Mouse (Mus musculus) midbrain, postnatal 0 days (tissue): ENCODE data around the gene Vwce. TPM values are rescaled to one million over a fixed set of nuclear protein-coding genes. Genes with fewer than 3 reads are reported as not detected.

Source experiments
- ATAC-seq: fragments of 200-750 bp; cut with Nextera tagmentation; 2 replicates; pipeline ENCODE4 v1.8.0; 2017; ENCODE audit warnings: moderate number of reproducible peaks, mild to moderate bottlenecking, moderate TSS enrichment, moderate library complexity; ENCODE audit not compliant: low FRiP score
- DNase-seq: peaks from one replicate; pipeline ENCODE4 v3.0.0-alpha.2; 2015; ENCODE audit warnings: low spot score
- H3K27ac ChIP-seq: fragments of 300-500 bp; sonication (generic); 2 replicates; pipeline ENCODE4 v1.5.1; 2014; ENCODE audit warnings: low read depth, mild to moderate bottlenecking, low read length, mixed read lengths
- H3K27me3 ChIP-seq: fragments of 300-500 bp; sonication (generic); 2 replicates; pipeline ENCODE4 v1.6.1; 2014; ENCODE audit warnings: low read length, control low read depth, mixed read lengths; ENCODE audit not compliant: insufficient read depth
- H3K36me3 ChIP-seq: fragments of 300-500 bp; sonication (generic); 2 replicates; pipeline ENCODE4 v1.6.1; 2014; ENCODE audit warnings: low read length, control low read depth, mixed read lengths; ENCODE audit not compliant: insufficient read depth
- H3K4me1 ChIP-seq: fragments of 300-500 bp; sonication (generic); 2 replicates; pipeline ENCODE4 v1.6.1; 2014; ENCODE audit warnings: mild to moderate bottlenecking, control low read depth, antibody characterized with exemption, low read length, mixed read lengths; ENCODE audit not compliant: insufficient read depth
- H3K4me2 ChIP-seq: fragments of 300-500 bp; sonication (generic); 2 replicates; pipeline ENCODE4 v1.6.1; 2014; ENCODE audit warnings: low read depth, mild to moderate bottlenecking, low read length, mixed read lengths; ENCODE audit not compliant: poor library complexity, severe bottlenecking
- H3K4me3 ChIP-seq: fragments of 300-500 bp; sonication (generic); 2 replicates; pipeline ENCODE4 v1.5.1; 2014; ENCODE audit warnings: low read depth, mild to moderate bottlenecking, low read length, moderate library complexity
- H3K9ac ChIP-seq: fragments of 300-500 bp; sonication (generic); replicated peaks from 2 replicates; pipeline ENCODE4 v1.6.1; 2014; ENCODE audit warnings: mild to moderate bottlenecking, low read length, moderate library complexity, mixed read lengths; ENCODE audit not compliant: poor library complexity, severe bottlenecking
- H3K9me3 ChIP-seq: fragments of 300-500 bp; sonication (generic); 2 replicates; pipeline ENCODE4 v1.6.1; 2016; ENCODE audit warnings: low read length, control low read depth
- CTCF ChIP-seq: IDR thresholded peaks from 2 replicates; pipeline ENCODE4 v1.5.1; 2016; ENCODE audit warnings: antibody characterized with exemption, mild to moderate bottlenecking
- WGBS: fragments of 180-500 bp; shearing (Covaris S2); extraction: QIAGEN DNeasy Blood & Tissue Kit; methylation state at CpG from one replicate; pipeline ENCODE4 v1.1.7; 2014; 5-methylcytosine and 5-hydroxymethylcytosine counted together
- polyA plus RNA-seq: library from polyadenylated mRNA; unstranded; fragments of >200 nt; fragmentation: Nextera tagmentation; extraction: Ambion mirVana; gene quantifications from 2 replicates; pipeline ENCODE4 v1.2.1, GENCODE M21; 2015
- total RNA-seq: library from RNA; depleted of rRNA; stranded (reverse); fragments of >200 nt; gene quantifications from 2 replicates; pipeline ENCODE4 v1.2.3, GENCODE M21; 2014

The Vwce gene
- total and polyA plus RNA-seq, 2 experiments from 2014 or later, result 2.2 to 2.6 TPM

DNA sequence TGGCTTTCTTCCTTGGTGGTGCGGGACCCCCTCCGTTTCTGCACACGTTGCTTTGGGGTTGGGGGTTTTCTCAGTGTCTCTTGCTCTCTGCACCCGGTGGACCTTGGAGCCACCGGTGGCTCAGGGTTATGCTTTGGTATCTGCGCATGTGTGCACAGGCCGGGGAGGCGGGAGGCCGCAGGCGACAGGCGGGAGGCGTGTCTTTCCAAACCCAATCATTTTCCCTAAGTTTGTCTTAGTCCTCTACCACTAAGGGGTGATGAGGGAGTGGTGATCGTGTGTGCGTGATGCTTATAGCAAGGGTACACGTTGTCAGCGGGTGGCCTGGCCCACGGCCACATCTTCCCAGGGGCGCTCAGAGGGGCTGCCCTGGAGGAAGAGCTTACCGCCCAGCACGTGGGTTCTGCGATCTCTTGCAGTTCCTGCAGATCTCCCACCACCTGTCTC lies 882 bp downstream of the Vwce start:
- H3K4me2 ChIP-seq, result peak overlapping the region; percentile 93
- no peaks in the 10 kb centered on the region for H3K4me1 ChIP-seq
- peak overlapping the region; percentile 43 for H3K4me3 ChIP-seq
- DNase-seq (peak; percentile 55), ATAC-seq (peak; percentile 90)
- H3K9ac ChIP-seq, result peak overlapping the region; percentile 51
- no peaks in the 10 kb centered on the region for H3K27me3 ChIP-seq
- peaks cover 4% of the 10 kb centered on the region for H3K36me3 ChIP-seq
- no peak for TF ChIP-seq CTCF
- WGBS, result 3% methylated on average over 21 of the region's 21 CpGs
- H3K27ac ChIP-seq, result peak overlapping the region; percentile 55; the same call in 1 of the 2 replicates
- no peaks in the 10 kb centered on the region for H3K9me3 ChIP-seq

- DNase-seq, result no peak
- no peaks in the 10 kb centered on the region for H3K27me3 ChIP-seq
- H3K4me1 ChIP-seq, result no peaks in the 10 kb centered on the region
- no peaks in the 10 kb centered on the region for H3K36me3 ChIP-seq
- ATAC-seq, result no peak
- TF ChIP-seq CTCF, result no peak
- no peaks in the 10 kb centered on the region for H3K9me3 ChIP-seq
- H3K27ac ChIP-seq, result no peak overlapping the region
- no peak overlapping the region for H3K9ac ChIP-seq
- no peak overlapping the region for H3K4me3 ChIP-seq
- 69% methylated on average over 7 of the region's 7 CpGs for WGBS
- no peak overlapping the region for H3K4me2 ChIP-seq
Observed at GRCm38 (mm10) chr19:10637840-10638239, 3.8 kb downstream of the Vwce start.

- no peak overlapping the region for H3K4me2 ChIP-seq
- no peak overlapping the region for H3K4me3 ChIP-seq
- H3K9me3 ChIP-seq, result no peaks in the 10 kb centered on the region
- 10% methylated on average over 5 of the region's 5 CpGs for WGBS
- H3K4me1 ChIP-seq, result no peaks in the 10 kb centered on the region
- H3K27me3 ChIP-seq, result no peaks in the 10 kb centered on the region
- no peak overlapping the region for H3K27ac ChIP-seq
- DNase-seq, result no peak
- H3K36me3 ChIP-seq, result no peaks in the 10 kb centered on the region
- TF ChIP-seq CTCF, result no peak
- H3K9ac ChIP-seq, result no peak overlapping the region
- no peak for ATAC-seq
Observed at GRCm38 (mm10) chr19:10640080-10640479, 6.1 kb downstream of the Vwce start.

DNA sequence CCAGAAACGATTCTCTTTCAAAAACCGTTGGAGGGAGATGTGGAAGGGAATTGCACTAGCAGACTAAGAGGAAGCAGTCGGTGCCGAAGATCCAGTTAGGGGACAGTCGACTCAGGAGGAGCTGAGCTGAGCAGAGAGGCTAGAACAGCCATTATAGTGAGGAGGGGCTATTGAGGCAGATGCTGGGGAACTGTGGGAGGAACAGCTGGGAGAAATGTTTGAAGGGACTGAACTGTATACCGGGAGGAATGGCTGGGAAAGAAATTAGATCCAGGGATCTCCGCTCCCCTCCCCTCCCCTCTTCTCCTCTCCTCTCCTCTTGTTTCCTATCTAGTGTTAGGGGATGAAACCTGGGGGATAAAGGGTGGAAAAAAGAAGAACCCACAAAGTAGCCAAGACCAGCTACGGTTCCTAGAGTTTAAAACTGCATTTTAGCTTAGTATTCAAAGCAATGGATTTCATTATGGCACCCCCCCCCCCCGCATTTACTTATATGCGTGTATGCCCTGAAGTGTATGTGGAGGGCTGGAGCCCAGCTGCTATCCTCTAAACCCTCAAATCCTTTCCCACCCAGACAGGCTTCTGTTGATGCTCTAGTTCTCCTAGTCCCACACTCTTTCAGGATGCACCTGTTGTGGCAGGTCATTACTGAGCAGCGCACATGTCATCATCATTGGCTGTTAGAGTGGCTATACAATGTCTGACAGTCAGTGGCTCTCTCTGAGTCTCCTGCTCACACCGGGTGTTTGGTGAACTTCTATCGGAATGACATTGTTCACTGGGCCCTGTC lies 6.8 kb downstream of the Vwce start:
- Histone ChIP-seq H3K9me3 (no peaks in the 10 kb centered on the region), H3K4me1 (no peaks in the 10 kb centered on the region), H3K27me3 (no peaks in the 10 kb centered on the region), H3K4me2 (no peak overlapping the region), H3K9ac (peak overlapping the region; percentile 24; the same call in 1 of the 2 replicates), H3K4me3 (no peak overlapping the region), H3K27ac (no peak overlapping the region), H3K36me3 (no peaks in the 10 kb centered on the region)
- DNase-seq (no peak), ATAC-seq (no peak)
- 47% methylated on average over 13 of the region's 13 CpGs for WGBS
- TF ChIP-seq CTCF, result no peak

- Histone ChIP-seq H3K4me1 (no peaks in the 10 kb centered on the region), H3K27me3 (no peaks in the 10 kb centered on the region), H3K9me3 (no peaks in the 10 kb centered on the region), H3K36me3 (no peaks in the 10 kb centered on the region), H3K4me3 (no peak overlapping the region), H3K4me2 (no peak overlapping the region), H3K27ac (no peak overlapping the region), H3K9ac (no peak overlapping the region)
- TF ChIP-seq CTCF, result no peak
- ATAC-seq (no peak), DNase-seq (no peak)
- WGBS, result 98% methylated on average over 2 of the region's 2 CpGs
Observed at GRCm38 (mm10) chr19:10645616-10646015, 11.6 kb downstream of the Vwce start.

DNA sequence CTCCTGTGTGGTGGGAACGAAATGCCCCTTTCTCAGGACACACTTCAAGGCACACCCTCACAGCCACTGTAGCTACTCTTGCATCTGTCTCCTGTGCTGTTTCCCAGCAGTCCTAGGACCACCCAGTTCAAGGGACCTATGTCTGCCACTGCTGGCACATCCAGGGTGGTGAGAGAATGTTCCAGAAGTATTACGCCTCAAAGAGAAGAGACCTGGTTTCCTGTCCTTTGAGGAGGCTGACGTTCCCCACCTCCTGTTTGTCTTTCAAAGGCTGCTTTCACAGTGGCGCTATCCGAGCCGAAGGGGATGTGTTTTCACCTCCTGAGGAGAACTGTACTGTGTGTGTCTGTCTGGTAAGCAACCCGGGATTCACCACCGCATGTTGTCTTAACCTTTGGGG lies 14.1 kb downstream of the Vwce start:
- H3K4me3 ChIP-seq, result no peak overlapping the region
- no peak for DNase-seq
- H3K4me1 ChIP-seq, result no peaks in the 10 kb centered on the region
- 73% methylated on average over 8 of the region's 8 CpGs for WGBS
- TF ChIP-seq CTCF, result no peak
- H3K27ac ChIP-seq, result no peak overlapping the region
- H3K4me2 ChIP-seq, result no peak overlapping the region
- no peaks in the 10 kb centered on the region for H3K9me3 ChIP-seq
- ATAC-seq, result no peak
- no peaks in the 10 kb centered on the region for H3K36me3 ChIP-seq
- no peak overlapping the region for H3K9ac ChIP-seq
- H3K27me3 ChIP-seq, result no peaks in the 10 kb centered on the region
